Mouse (Mus musculus): ENCODE data around the gene Zbp1. TPM values are rescaled to one million over a fixed set of nuclear protein-coding genes. Genes with fewer than 3 reads are reported as not detected.
A peak's percentile ranks its signal among the peaks of the same experiment; 100 is the strongest.

Zbp1 gene
- polyA plus RNA-seq, 1 experiment from 2014 or later: not detected

- H3K4me2 ChIP-seq (replicated peaks; ENCODE audit: low read depth, low read length): no peak overlapping the region
- H3K27ac ChIP-seq (ENCODE audit: low read depth, low read length): no peak overlapping the region
- no peak overlapping the region for H3K4me3 ChIP-seq (ENCODE audit: low read depth, low read length)
- H3K9ac ChIP-seq (ENCODE audit: low read depth, low read length): no peak overlapping the region
- no peaks in the 10 kb centered on the region for H3K9me3 ChIP-seq (ENCODE audit: control insufficient read depth, low read length)
- no peaks in the 10 kb centered on the region for H3K27me3 ChIP-seq (ENCODE audit: control insufficient read depth, insufficient read depth, low read length)
- 86% methylated on average over 10 of the region's 10 CpGs for WGBS
- no peak for DNase-seq (ENCODE audit: low spot score)
- ATAC-seq (ENCODE audit: low FRiP score): no peak
- no peaks in the 10 kb centered on the region for H3K36me3 ChIP-seq (ENCODE audit: control insufficient read depth, insufficient read depth, low read length)
- no peaks in the 10 kb centered on the region for H3K4me1 ChIP-seq (replicated peaks; ENCODE audit: control insufficient read depth, insufficient read depth, low read length)
Measured at GRCm38 (mm10) chr2:173165357-173165756, 53.4 kb downstream of the Zbp1 start.

GRCm38 (mm10) chr2:173164946-173165345, 53.8 kb downstream of the Zbp1 start:
- no peak overlapping the region for H3K4me2 ChIP-seq (replicated peaks; ENCODE audit: low read depth, low read length)
- 86% methylated on average over 10 of the region's 10 CpGs for WGBS
- DNase-seq (ENCODE audit: low spot score) (no peak), ATAC-seq (ENCODE audit: low FRiP score) (no peak)
- no peaks in the 10 kb centered on the region for H3K4me1 ChIP-seq (replicated peaks; ENCODE audit: control insufficient read depth, insufficient read depth, low read length)
- H3K9me3 ChIP-seq (ENCODE audit: control insufficient read depth, low read length): no peaks in the 10 kb centered on the region
- no peak overlapping the region for H3K4me3 ChIP-seq (ENCODE audit: low read depth, low read length)
- H3K27me3 ChIP-seq (ENCODE audit: control insufficient read depth, insufficient read depth, low read length): no peaks in the 10 kb centered on the region
- no peaks in the 10 kb centered on the region for H3K36me3 ChIP-seq (ENCODE audit: control insufficient read depth, insufficient read depth, low read length)
- no peak overlapping the region for H3K27ac ChIP-seq (ENCODE audit: low read depth, low read length)
- H3K9ac ChIP-seq (ENCODE audit: low read depth, low read length): no peak overlapping the region

- H3K27me3 ChIP-seq (ENCODE audit: control insufficient read depth, insufficient read depth, low read length): no peaks in the 10 kb centered on the region
- H3K4me3 ChIP-seq (ENCODE audit: low read depth, low read length): no peak overlapping the region
- no peak overlapping the region for H3K4me2 ChIP-seq (replicated peaks; ENCODE audit: low read depth, low read length)
- no peak overlapping the region for H3K27ac ChIP-seq (ENCODE audit: low read depth, low read length)
- WGBS: 62% methylated on average over 2 of the region's 2 CpGs
- H3K9me3 ChIP-seq (ENCODE audit: control insufficient read depth, low read length): no peaks in the 10 kb centered on the region
- H3K36me3 ChIP-seq (ENCODE audit: control insufficient read depth, insufficient read depth, low read length): no peaks in the 10 kb centered on the region
- H3K4me1 ChIP-seq (replicated peaks; ENCODE audit: control insufficient read depth, insufficient read depth, low read length): no peaks in the 10 kb centered on the region
- no peak overlapping the region for H3K9ac ChIP-seq (ENCODE audit: low read depth, low read length)
- ATAC-seq (ENCODE audit: low FRiP score): no peak
- peak; percentile 51 for DNase-seq (ENCODE audit: low spot score)
Measured at GRCm38 (mm10) chr2:173164358-173164757, 54.4 kb downstream of the Zbp1 start.

GRCm38 (mm10) chr2:173163380-173163779, 55.3 kb downstream of the Zbp1 start:
- Histone ChIP-seq H3K4me3 (ENCODE audit: low read depth, low read length) (no peak overlapping the region), H3K27ac (ENCODE audit: low read depth, low read length) (no peak overlapping the region), H3K36me3 (ENCODE audit: control insufficient read depth, insufficient read depth, low read length) (no peaks in the 10 kb centered on the region), H3K27me3 (ENCODE audit: control insufficient read depth, insufficient read depth, low read length) (no peaks in the 10 kb centered on the region), H3K9me3 (ENCODE audit: control insufficient read depth, low read length) (no peaks in the 10 kb centered on the region), H3K9ac (ENCODE audit: low read depth, low read length) (no peak overlapping the region), H3K4me1 (replicated peaks; ENCODE audit: control insufficient read depth, insufficient read depth, low read length) (no peaks in the 10 kb centered on the region), H3K4me2 (replicated peaks; ENCODE audit: low read depth, low read length) (no peak overlapping the region)
- DNase-seq (ENCODE audit: low spot score): no peak
- no peak for ATAC-seq (ENCODE audit: low FRiP score)
- 90% methylated on average over 8 of the region's 8 CpGs for WGBS

GRCm38 (mm10) chr2:173159354-173160311, 59.1 kb downstream of the Zbp1 start:
- WGBS: 55% methylated on average over 24 of the region's 24 CpGs
- Histone ChIP-seq H3K4me3 (ENCODE audit: low read depth, low read length) (no peak overlapping the region), H3K9me3 (ENCODE audit: control insufficient read depth, low read length) (no peaks in the 10 kb centered on the region), H3K36me3 (ENCODE audit: control insufficient read depth, insufficient read depth, low read length) (no peaks in the 10 kb centered on the region), H3K4me1 (replicated peaks; ENCODE audit: control insufficient read depth, insufficient read depth, low read length) (no peaks in the 10 kb centered on the region), H3K9ac (ENCODE audit: low read depth, low read length) (no peak overlapping the region), H3K4me2 (replicated peaks; ENCODE audit: low read depth, low read length) (no peak overlapping the region), H3K27ac (ENCODE audit: low read depth, low read length) (no peak overlapping the region), H3K27me3 (ENCODE audit: control insufficient read depth, insufficient read depth, low read length) (no peaks in the 10 kb centered on the region)
- ATAC-seq (ENCODE audit: low FRiP score) (peak; percentile 62; the same call in 1 of the 2 replicates), DNase-seq (ENCODE audit: low spot score) (peak; percentile 85)

GRCm38 (mm10) chr2:173158390-173159055, 60.2 kb downstream of the Zbp1 start:
- Histone ChIP-seq H3K27ac (ENCODE audit: low read depth, low read length) (no peak overlapping the region), H3K9ac (ENCODE audit: low read depth, low read length) (no peak overlapping the region), H3K36me3 (ENCODE audit: control insufficient read depth, insufficient read depth, low read length) (no peaks in the 10 kb centered on the region), H3K4me3 (ENCODE audit: low read depth, low read length) (no peak overlapping the region), H3K9me3 (ENCODE audit: control insufficient read depth, low read length) (no peaks in the 10 kb centered on the region), H3K4me2 (replicated peaks; ENCODE audit: low read depth, low read length) (no peak overlapping the region), H3K27me3 (ENCODE audit: control insufficient read depth, insufficient read depth, low read length) (no peaks in the 10 kb centered on the region), H3K4me1 (replicated peaks; ENCODE audit: control insufficient read depth, insufficient read depth, low read length) (no peaks in the 10 kb centered on the region)
- ATAC-seq (ENCODE audit: low FRiP score): no peak
- 88% methylated on average over 19 of the region's 19 CpGs for WGBS
- DNase-seq (ENCODE audit: low spot score): no peak

GRCm38 (mm10) chr2:173157871-173158270, 60.9 kb downstream of the Zbp1 start:
- Histone ChIP-seq H3K27me3 (ENCODE audit: control insufficient read depth, insufficient read depth, low read length) (no peaks in the 10 kb centered on the region), H3K4me1 (replicated peaks; ENCODE audit: control insufficient read depth, insufficient read depth, low read length) (no peaks in the 10 kb centered on the region), H3K36me3 (ENCODE audit: control insufficient read depth, insufficient read depth, low read length) (no peaks in the 10 kb centered on the region), H3K9me3 (ENCODE audit: control insufficient read depth, low read length) (no peaks in the 10 kb centered on the region), H3K27ac (ENCODE audit: low read depth, low read length) (no peak overlapping the region), H3K4me2 (replicated peaks; ENCODE audit: low read depth, low read length) (no peak overlapping the region), H3K9ac (ENCODE audit: low read depth, low read length) (no peak overlapping the region), H3K4me3 (ENCODE audit: low read depth, low read length) (no peak overlapping the region)
- DNase-seq (ENCODE audit: low spot score): no peak
- ATAC-seq (ENCODE audit: low FRiP score): no peak
- 97% methylated on average over 4 of the region's 4 CpGs for WGBS

GRCm38 (mm10) chr2:173157376-173157775, 61.3 kb downstream of the Zbp1 start:
- ATAC-seq (ENCODE audit: low FRiP score): no peak
- H3K27ac ChIP-seq (ENCODE audit: low read depth, low read length): no peak overlapping the region
- no peak overlapping the region for H3K4me2 ChIP-seq (replicated peaks; ENCODE audit: low read depth, low read length)
- no peak overlapping the region for H3K4me3 ChIP-seq (ENCODE audit: low read depth, low read length)
- 64% methylated on average over 4 of the region's 4 CpGs for WGBS
- no peak overlapping the region for H3K9ac ChIP-seq (ENCODE audit: low read depth, low read length)
- no peaks in the 10 kb centered on the region for H3K27me3 ChIP-seq (ENCODE audit: control insufficient read depth, insufficient read depth, low read length)
- H3K9me3 ChIP-seq (ENCODE audit: control insufficient read depth, low read length): no peaks in the 10 kb centered on the region
- H3K36me3 ChIP-seq (ENCODE audit: control insufficient read depth, insufficient read depth, low read length): no peaks in the 10 kb centered on the region
- no peak for DNase-seq (ENCODE audit: low spot score)
- no peaks in the 10 kb centered on the region for H3K4me1 ChIP-seq (replicated peaks; ENCODE audit: control insufficient read depth, insufficient read depth, low read length)
